Mouse (Mus musculus) gastrocnemius, adult 18-20 months (tissue): ENCODE results near the gene Ccl12. TPM values are rescaled to one million over a fixed set of nuclear protein-coding genes. Genes with fewer than 3 reads are reported as not detected.

ENCODE experiments used
- DNase-seq: peaks from one replicate; pipeline ENCODE4 v3.0.0; 2021; ENCODE audit warnings: low spot score
- long read RNA-seq, 2 experiments: library from polyadenylated mRNA; stranded (forward); transcript quantifications; one replicate each; pipeline ENCODE4 v2.0.0; 2021
- total RNA-seq, 2 experiments: library from RNA; stranded (reverse); gene quantifications; 2 replicates each; pipeline ENCODE4 v1.2.3; 2021

Gene Ccl12
- not detected for total RNA-seq
- long read RNA-seq, experiment 1: 0 reads
- long read RNA-seq, experiment 2: 0 reads

DNA sequence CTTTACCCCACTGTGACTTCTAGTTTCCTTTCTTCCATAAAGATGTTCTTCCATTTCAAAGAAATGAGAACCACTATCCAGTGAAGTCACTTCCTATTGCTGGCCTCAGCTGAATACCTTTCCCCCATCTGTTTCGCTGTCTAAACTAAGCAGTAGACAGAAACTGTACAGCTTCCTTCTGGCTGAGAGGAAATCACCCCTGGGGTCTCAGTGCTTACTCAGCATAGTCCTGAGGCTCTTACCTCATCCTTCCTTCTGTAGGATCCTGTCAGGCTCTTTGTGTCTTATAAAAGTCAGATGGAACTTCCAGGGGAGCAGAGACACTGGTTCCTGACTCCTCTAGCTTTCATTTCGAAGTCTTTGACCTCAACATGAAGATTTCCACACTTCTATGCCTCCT lies at the start of gene Ccl12:
Ccl12 (plus strand) TSS at position 317 of the 400 bp plus-strand sequence.
- DNase-seq: no peak

GRCm38 (mm10) chr11:82053849-82054248 lies 47.8 kb upstream of the Ccl12 start:
- no peak for DNase-seq

DNA sequence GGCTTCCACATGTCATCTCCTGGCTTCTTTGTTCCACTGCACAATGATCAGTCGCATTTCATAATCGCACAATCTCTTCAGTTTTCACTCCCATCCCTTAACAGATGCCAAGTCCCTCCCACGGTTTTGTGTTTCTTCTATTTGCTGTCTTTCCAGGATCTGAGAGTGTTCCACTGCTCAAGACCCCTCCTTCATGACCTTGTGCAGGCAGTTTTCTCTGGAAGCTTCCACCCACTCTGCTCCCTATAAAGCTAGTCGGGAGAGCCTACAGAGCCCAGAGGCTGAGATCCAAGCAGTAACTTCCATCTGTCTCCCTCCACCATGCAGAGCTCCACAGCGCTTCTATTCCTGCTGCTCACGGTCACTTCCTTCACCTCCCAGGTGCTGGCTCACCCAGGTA lies 44.0 kb upstream of the Ccl12 start, which contains the start of gene Ccl11:
Ccl11 (plus strand) TSS at position 178 of the 400 bp plus-strand sequence.
- DNase-seq: peak; percentile 74

DNA sequence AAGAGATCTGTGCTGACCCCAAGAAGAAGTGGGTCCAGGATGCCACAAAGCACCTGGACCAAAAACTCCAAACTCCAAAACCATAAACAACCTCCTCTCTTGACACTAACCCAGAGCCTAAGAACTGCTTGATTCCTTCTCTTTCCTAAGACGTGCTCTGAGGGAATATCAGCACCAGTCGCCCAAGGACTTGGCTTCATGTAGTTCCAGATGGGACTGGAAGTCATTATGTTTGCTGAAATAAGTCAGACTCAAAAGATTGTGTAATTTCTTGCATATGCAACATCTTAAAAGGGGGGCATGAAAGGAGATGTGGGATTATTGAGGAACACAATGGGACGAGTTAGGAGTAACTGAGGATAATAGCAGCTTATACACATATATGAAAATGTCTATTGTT lies 39.4 kb upstream of the Ccl12 start:
- DNase-seq: peak; percentile 51

- peak; percentile 23 for DNase-seq
These were observed 38.2 kb upstream of the Ccl12 start for GRCm38 (mm10) chr11:82063454-82063853.

DNA sequence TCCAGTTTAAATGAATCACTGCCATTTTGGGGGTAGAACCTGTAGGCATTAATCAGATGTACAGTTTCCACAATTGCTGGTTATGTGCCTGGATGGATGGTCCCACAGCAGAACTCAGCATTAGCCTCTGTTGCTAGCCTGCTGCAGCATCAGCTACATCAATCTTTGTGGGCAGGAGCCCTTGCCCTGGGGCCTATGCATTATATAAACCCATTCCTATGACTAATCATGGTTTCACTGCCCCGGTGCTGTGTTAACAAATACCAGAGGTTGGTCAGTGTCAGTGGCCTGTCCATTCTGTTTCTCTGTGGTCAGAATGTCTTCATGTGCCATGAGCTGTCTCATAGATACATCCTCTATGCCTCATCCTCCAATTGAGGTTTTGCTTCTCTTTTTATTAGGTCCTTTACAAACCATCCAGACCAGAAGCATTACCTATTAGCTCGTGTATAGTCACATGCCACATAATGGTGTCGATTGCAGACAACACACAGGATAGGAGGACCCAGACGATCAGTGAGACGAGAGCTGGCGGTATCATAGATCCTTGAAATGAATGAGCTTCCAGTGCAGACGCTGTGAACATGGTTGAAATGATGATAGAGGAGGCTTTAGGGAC lies 34.6 kb upstream of the Ccl12 start:
- DNase-seq: no peak

- DNase-seq: no peak
These were observed 30.6 kb upstream of the Ccl12 start for GRCm38 (mm10) chr11:82071076-82071475.

- no peak for DNase-seq
These were observed 29.3 kb upstream of the Ccl12 start for GRCm38 (mm10) chr11:82072374-82072773.

DNA sequence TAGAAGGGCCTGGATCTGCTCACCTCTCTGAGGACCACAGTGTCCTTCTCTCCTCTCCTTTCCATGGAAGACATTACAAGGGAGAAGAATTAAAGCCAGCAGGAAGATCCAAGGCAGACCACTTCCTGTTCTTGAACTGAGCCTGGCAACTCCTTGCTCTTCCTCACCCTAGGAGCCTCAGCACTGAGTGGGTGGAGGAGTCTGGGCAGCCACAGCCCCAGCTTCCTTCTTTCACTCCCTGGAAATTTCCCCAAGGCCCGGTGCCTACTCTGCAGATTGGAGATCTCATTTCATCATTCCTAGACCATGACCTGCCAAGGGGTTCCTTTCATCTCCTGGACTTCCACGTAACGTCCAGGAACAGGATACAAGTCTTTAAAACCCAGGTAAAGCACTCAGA lies 28.7 kb upstream of the Ccl12 start:
- no peak for DNase-seq

DNA sequence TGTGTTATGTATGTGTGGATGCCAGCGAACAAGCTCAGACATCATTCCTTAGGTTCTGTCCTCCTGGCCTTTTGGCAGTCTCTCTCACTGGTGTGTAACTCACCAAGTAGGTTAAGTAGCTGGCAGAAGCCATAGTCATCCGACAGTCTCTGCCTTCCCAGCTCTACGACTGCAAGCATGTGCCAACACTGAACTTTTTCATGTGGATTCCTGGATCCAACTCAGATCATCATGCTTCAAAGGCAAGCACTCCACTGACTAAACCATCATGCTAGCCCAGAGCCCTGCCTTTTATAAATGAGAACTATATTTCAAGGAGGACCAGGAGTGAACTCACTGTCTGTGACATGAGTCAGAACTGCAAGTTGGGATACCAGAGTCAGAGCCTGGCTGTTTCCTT lies 28.0 kb upstream of the Ccl12 start:
- no peak for DNase-seq

DNA sequence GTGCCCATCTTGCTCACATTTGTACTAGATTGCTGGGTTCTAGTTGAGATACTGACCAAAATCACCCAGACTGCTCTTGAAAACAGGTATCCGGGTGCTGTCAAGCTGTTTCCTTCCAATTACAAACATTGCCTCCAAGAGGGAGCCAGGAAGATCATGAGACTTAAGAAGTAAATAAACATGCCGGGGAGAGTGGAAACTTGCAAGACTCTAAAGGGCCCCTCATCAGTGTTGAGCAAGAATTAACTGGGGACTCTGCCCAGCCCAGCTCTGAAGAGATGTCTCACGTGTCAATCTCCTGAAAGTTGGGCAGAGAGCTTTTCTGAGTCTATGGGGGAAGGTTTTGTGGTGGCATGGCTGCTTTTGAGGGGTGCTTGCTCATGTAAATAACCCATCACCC lies 24.6 kb upstream of the Ccl12 start:
- no peak for DNase-seq

GRCm38 (mm10) chr11:82078136-82078730 lies 23.4 kb upstream of the Ccl12 start:
- DNase-seq: no peak

DNA sequence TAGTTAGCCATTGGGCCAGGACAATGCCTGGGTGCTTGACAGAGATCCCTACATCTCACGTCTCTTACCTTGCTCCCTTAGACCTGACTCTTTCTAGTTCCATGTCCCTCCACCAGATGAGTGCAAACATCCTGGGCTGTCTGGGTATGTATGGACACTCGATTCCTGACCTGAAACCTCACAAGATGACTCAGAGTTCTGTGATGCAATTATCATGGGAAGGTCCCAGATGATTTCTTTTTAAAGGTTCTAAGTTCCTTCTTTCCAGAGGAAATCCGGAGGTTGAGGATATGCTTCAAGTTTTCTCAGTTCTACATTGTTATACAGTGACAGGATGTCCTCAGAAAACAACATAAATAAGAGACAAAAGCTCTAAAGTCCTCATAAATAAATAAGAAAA lies 20.8 kb upstream of the Ccl12 start:
- DNase-seq: no peak

- DNase-seq: no peak
These were observed 17.3 kb upstream of the Ccl12 start for GRCm38 (mm10) chr11:82084360-82084759.

DNA sequence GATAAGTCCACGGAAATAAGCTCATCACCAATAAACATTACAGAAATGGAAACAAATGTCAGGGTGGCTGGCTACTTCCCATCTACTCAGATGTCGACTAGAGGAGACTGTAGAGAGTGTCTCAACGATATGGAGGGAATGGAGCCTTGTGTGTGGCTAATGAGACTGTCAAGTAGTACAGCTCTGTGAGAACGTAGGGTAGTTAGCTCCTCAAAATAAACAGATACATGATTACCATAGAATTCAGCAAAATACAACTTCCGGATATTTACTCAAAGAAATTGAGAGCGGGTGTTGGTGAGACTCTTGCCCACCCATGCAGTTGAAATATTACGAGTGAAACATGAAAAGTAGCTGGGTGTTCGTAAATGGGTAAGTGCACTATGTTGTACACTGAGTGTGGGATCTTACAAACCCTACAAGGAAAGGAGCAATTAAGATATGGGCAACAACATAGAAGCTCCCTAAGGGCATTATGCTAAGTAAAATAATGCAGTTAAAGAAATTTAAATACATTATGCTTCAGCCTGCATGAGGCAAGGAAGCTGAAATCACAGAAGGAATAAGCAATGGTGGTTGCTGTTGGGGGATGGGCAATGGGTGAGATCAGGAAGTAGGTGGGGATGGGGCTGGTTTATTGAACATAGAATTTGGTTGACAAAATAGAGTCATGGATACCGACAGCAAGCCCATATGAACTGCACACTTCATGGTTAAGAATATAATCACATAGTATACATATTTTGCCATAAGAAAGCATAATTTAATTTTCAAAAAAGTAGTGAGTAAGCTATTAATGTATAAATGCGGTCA lies 1.9 kb upstream of the Ccl12 start:
- DNase-seq: no peak

DNA sequence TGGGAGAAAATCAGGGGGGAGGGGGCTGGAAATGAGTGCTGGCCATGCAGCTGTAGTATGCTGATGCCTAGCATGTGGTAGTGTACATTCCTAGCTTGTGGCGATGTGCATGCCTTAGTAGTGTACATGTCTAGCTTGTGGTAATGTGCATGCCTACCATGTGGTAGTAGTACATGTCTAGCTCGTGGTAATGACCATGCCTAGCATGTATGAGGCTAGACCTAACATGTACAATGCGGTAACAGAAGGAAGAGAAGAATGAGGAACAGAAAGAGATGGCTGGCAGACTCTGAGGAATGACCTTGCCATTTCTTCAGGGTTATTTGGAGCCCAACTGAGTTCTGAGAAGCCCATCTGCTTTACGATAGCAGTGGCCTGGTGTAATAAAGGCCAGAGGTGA lies 558 bp upstream of the Ccl12 start:
- DNase-seq: no peak

- DNase-seq: no peak
These were observed 8.0 kb downstream of the Ccl12 start for GRCm38 (mm10) chr11:82109611-82110010.

DNA sequence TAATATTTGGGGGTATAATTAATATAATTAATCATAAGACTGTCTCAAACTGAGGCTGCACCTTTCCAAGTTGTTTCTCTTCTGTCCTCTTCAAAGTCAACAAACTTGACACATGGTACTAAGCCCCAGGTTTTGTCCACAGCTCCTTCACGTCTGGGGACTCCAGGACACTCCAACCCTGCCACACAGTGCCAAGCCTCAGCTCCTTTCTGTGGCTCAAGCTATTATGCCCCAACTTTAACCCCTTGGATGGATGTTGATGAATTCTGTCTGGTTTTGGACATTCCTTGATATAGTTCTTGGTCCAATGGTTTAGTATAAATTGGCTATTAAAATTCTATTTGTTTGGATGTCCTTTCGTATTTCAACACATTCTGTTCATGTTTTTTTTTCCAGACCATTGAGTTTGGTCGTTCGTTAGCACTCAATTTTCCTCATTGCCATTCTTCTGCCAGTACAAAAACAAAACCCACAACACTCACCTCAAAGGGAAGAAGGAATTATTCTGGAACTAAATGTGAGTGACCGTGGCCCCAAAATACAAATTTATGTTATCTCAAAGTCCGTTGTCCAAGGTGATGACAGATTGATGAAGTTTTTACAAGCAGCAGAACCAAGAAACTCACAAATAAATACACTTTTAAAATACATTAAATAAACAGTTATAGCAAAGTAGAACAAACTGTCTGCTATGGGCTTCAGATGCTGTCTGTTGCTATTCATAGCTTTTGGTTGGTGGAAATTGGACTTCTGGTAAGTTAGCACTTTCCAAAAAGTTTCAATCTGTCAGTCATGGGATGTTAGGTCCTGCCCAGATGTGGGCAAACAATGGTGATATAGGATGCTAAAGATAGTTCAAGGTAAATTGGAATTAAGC lies 9.0 kb downstream of the Ccl12 start:
- no peak for DNase-seq

DNA sequence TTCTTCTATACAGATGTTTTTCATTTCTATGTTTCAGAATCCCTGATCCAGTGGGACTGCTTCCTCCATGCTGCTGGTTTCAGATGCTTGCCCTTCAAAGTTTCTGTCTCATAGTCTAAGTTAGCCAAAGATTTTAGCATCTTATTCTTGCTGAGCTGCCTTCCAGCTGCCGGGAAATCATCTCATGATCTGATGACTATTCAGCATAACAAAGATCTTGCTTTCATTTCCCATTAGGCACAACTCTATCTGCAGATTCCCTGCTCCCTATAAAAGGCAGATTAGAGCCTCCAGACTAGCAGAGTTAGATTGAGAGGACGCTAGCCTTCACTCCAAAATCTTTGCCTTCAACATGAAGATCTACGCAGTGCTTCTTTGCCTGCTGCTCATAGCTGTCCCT lies 13.2 kb downstream of the Ccl12 start, which contains the start of gene Ccl8:
Ccl8 (plus strand) TSS at position 301 of the 400 bp plus-strand sequence.
- no peak for DNase-seq

- DNase-seq: no peak
These were observed 14.4 kb downstream of the Ccl12 start for GRCm38 (mm10) chr11:82116041-82116440.

GRCm38 (mm10) chr11:82132977-82133376 lies 31.3 kb downstream of the Ccl12 start:
- DNase-seq: peak; percentile 24
